Mouse (Mus musculus) testis, postnatal 14 days (tissue): ENCODE measurements around the gene Cacng8.

Source experiments
- DNase-seq: peaks from one replicate; pipeline ENCODE4 v3.0.0; 2021; ENCODE audit warnings: low spot score

Gene Cacng8

GRCm38 (mm10) chr7:3390413-3391080 is at the start of gene Cacng8:
Gene Cacng8 (plus strand): TSS chr7:3390683.
- DNase-seq: no peak

GRCm38 (mm10) chr7:3343861-3344260 is 46.6 kb upstream of the Cacng8 start:
- no peak for DNase-seq

- DNase-seq: no peak
Measured at GRCm38 (mm10) chr7:3345301-3345700, 45.2 kb upstream of the Cacng8 start.

GRCm38 (mm10) chr7:3347366-3348287 is 42.9 kb upstream of the Cacng8 start:
- no peak for DNase-seq

- DNase-seq: no peak
Measured at GRCm38 (mm10) chr7:3348326-3348725, 42.2 kb upstream of the Cacng8 start.

GRCm38 (mm10) chr7:3349775-3350174 is 40.7 kb upstream of the Cacng8 start:
- DNase-seq: no peak

GRCm38 (mm10) chr7:3351536-3351935 is 38.9 kb upstream of the Cacng8 start:
- no peak for DNase-seq

- DNase-seq: no peak
Measured at GRCm38 (mm10) chr7:3354850-3355249, 35.6 kb upstream of the Cacng8 start.

- DNase-seq: no peak
Measured at GRCm38 (mm10) chr7:3360678-3361077, 29.8 kb upstream of the Cacng8 start.

GRCm38 (mm10) chr7:3365547-3366279 is 24.8 kb upstream of the Cacng8 start:
- no peak for DNase-seq

- DNase-seq: no peak
Measured at GRCm38 (mm10) chr7:3366705-3367516, 23.6 kb upstream of the Cacng8 start.

- DNase-seq: no peak
Measured at GRCm38 (mm10) chr7:3367569-3367968, 22.9 kb upstream of the Cacng8 start.

GRCm38 (mm10) chr7:3368311-3368710 is 22.2 kb upstream of the Cacng8 start:
- DNase-seq: no peak

GRCm38 (mm10) chr7:3369189-3369588 is 21.3 kb upstream of the Cacng8 start:
- no peak for DNase-seq

- DNase-seq: no peak
Measured at GRCm38 (mm10) chr7:3370407-3370806, 20.1 kb upstream of the Cacng8 start.

GRCm38 (mm10) chr7:3372376-3372775 is 18.1 kb upstream of the Cacng8 start:
- DNase-seq: no peak

- DNase-seq: no peak
Measured at GRCm38 (mm10) chr7:3373754-3374153, 16.7 kb upstream of the Cacng8 start.

GRCm38 (mm10) chr7:3376831-3377230 is 13.7 kb upstream of the Cacng8 start:
- DNase-seq: peak; percentile 49

GRCm38 (mm10) chr7:3382123-3382522 is 8.4 kb upstream of the Cacng8 start:
- DNase-seq: no peak

GRCm38 (mm10) chr7:3384807-3385319 is 5.6 kb upstream of the Cacng8 start:
- DNase-seq: no peak

GRCm38 (mm10) chr7:3386036-3386730 is 4.3 kb upstream of the Cacng8 start:
- DNase-seq: no peak
